Mouse (Mus musculus): Measurements from ENCODE around the gene Mical2.

- no peak for TF ChIP-seq CTCF (IDR thresholded peaks at IDR 0.05; ENCODE audit: low read depth, low read length)
- TF ChIP-seq TAL1 (conservative IDR thresholded peaks at IDR 0.05; ENCODE audit: low read depth, low read length), result no peak
- no peak for TF ChIP-seq POLR2AphosphoS5 (IDR thresholded peaks at IDR 0.05; ENCODE audit: insufficient replicate concordance, low read depth, low read length)
- no peak for TF ChIP-seq GATA1 (IDR thresholded peaks at IDR 0.05; ENCODE audit: borderline replicate concordance, low read length)
These were observed 23.5 kb upstream of the Mical2 start for GRCm38 (mm10) chr7:112202194-112202593.

Measured in G1E (cell line).